Mouse (Mus musculus) midbrain, embryonic 14.5 days (tissue): ENCODE data around the gene Gch1. TPM values are rescaled to one million over a fixed set of nuclear protein-coding genes. Genes with fewer than 3 reads are reported as not detected.

Source experiments
- ATAC-seq: fragments of 200-750 bp; cut with Nextera tagmentation; 2 replicates; pipeline ENCODE4 v1.8.0; 2017; ENCODE audit warnings: moderate number of reproducible peaks, moderate library complexity; ENCODE audit not compliant: low FRiP score, low TSS enrichment
- DNase-seq: peaks from one replicate; pipeline ENCODE4 v3.0.0-alpha.2; 2015
- H3K27ac ChIP-seq: fragments of 300-500 bp; sonication (generic); replicated peaks from 2 replicates; pipeline ENCODE4 v1.5.1; 2014; ENCODE audit warnings: mild to moderate bottlenecking, low read depth, low read length, moderate library complexity
- H3K27me3 ChIP-seq: fragments of 300-500 bp; sonication (generic); 2 replicates; pipeline ENCODE4 v1.6.1; 2014; ENCODE audit warnings: low read length, control low read depth, mixed read lengths; ENCODE audit not compliant: control insufficient read depth, insufficient read depth
- H3K36me3 ChIP-seq: fragments of 300-500 bp; sonication (generic); 2 replicates; pipeline ENCODE4 v1.6.1; 2014; ENCODE audit warnings: low read length, control low read depth; ENCODE audit not compliant: control insufficient read depth, insufficient read depth
- H3K4me1 ChIP-seq: fragments of 300-500 bp; sonication (generic); 2 replicates; pipeline ENCODE4 v1.6.1; 2014; ENCODE audit warnings: mild to moderate bottlenecking, antibody characterized with exemption, low read length, control low read depth; ENCODE audit not compliant: control insufficient read depth, insufficient read depth
- H3K4me2 ChIP-seq: fragments of 300-500 bp; sonication (generic); 2 replicates; pipeline ENCODE4 v1.6.1; 2014; ENCODE audit warnings: mild to moderate bottlenecking, low read length, moderate library complexity
- H3K4me3 ChIP-seq: fragments of 300-500 bp; sonication (generic); replicated peaks from 2 replicates; pipeline ENCODE4 v1.5.1; 2014; ENCODE audit warnings: low read depth, low read length
- H3K9ac ChIP-seq: fragments of 300-500 bp; sonication (generic); replicated peaks from 2 replicates; pipeline ENCODE4 v1.6.1; 2014; ENCODE audit warnings: mild to moderate bottlenecking, low read length, moderate library complexity
- H3K9me3 ChIP-seq: fragments of 300-500 bp; sonication (generic); 2 replicates; pipeline ENCODE4 v1.6.1; 2016; ENCODE audit warnings: low read length, control low read depth, mixed read lengths; ENCODE audit not compliant: control insufficient read depth
- WGBS: fragments of 180-500 bp; shearing (Covaris S2); extraction: QIAGEN DNeasy Blood & Tissue Kit; methylation state at CpG from one replicate; pipeline ENCODE4 v1.1.7; 2014; 5-methylcytosine and 5-hydroxymethylcytosine counted together
- polyA plus RNA-seq: library from polyadenylated mRNA; unstranded; fragments of >200 nt; fragmentation: Nextera tagmentation; extraction: Ambion mirVana; gene quantifications from 2 replicates; pipeline ENCODE4 v1.2.1, GENCODE M21; 2014

Gch1 gene
- polyA plus RNA-seq, 1 experiment from 2014 or later, result 6.8 TPM

- DNase-seq, result no peak
- Histone ChIP-seq H3K9me3 (no peaks in the 10 kb centered on the region), H3K36me3 (no peaks in the 10 kb centered on the region), H3K27ac (no peak overlapping the region), H3K9ac (no peak overlapping the region), H3K4me1 (no peaks in the 10 kb centered on the region), H3K27me3 (no peaks in the 10 kb centered on the region), H3K4me3 (no peak overlapping the region), H3K4me2 (no peak overlapping the region)
- no peak for ATAC-seq
- 91% methylated on average over 5 of the region's 5 CpGs for WGBS
These were observed 10.4 kb downstream of the Gch1 start for GRCm38 (mm10) chr14:47178851-47179250.

GRCm38 (mm10) chr14:47177846-47178414 lies 11.3 kb downstream of the Gch1 start:
- Histone ChIP-seq H3K36me3 (no peaks in the 10 kb centered on the region), H3K27me3 (no peaks in the 10 kb centered on the region), H3K4me3 (no peak overlapping the region), H3K9me3 (no peaks in the 10 kb centered on the region), H3K4me1 (no peaks in the 10 kb centered on the region), H3K27ac (no peak overlapping the region), H3K4me2 (no peak overlapping the region), H3K9ac (no peak overlapping the region)
- no peak for ATAC-seq
- WGBS, result 63% methylated on average over 13 of the region's 13 CpGs
- DNase-seq, result peak; percentile 9

- DNase-seq (no peak), ATAC-seq (no peak)
- H3K4me2 ChIP-seq, result no peak overlapping the region
- 92% methylated on average over 5 of the region's 5 CpGs for WGBS
- no peaks in the 10 kb centered on the region for H3K27me3 ChIP-seq
- H3K9ac ChIP-seq, result no peak overlapping the region
- no peaks in the 10 kb centered on the region for H3K4me1 ChIP-seq
- H3K9me3 ChIP-seq, result no peaks in the 10 kb centered on the region
- no peak overlapping the region for H3K27ac ChIP-seq
- no peaks in the 10 kb centered on the region for H3K36me3 ChIP-seq
- H3K4me3 ChIP-seq, result no peak overlapping the region
These were observed 13.0 kb downstream of the Gch1 start for GRCm38 (mm10) chr14:47176226-47176625.

GRCm38 (mm10) chr14:47175136-47175535 lies 14.1 kb downstream of the Gch1 start:
- ATAC-seq (no peak), DNase-seq (no peak)
- no peaks in the 10 kb centered on the region for H3K36me3 ChIP-seq
- H3K27ac ChIP-seq, result no peak overlapping the region
- H3K4me1 ChIP-seq, result no peaks in the 10 kb centered on the region
- no peaks in the 10 kb centered on the region for H3K9me3 ChIP-seq
- H3K27me3 ChIP-seq, result no peaks in the 10 kb centered on the region
- no peak overlapping the region for H3K4me2 ChIP-seq
- no peak overlapping the region for H3K4me3 ChIP-seq
- H3K9ac ChIP-seq, result no peak overlapping the region
- WGBS, result 82% methylated on average over 5 of the region's 5 CpGs

- no peaks in the 10 kb centered on the region for H3K36me3 ChIP-seq
- WGBS, result 82% methylated on average over 5 of the region's 5 CpGs
These were observed 17.1 kb downstream of the Gch1 start for GRCm38 (mm10) chr14:47172073-47172472.

GRCm38 (mm10) chr14:47170499-47171109 lies 18.6 kb downstream of the Gch1 start:
- Histone ChIP-seq H3K36me3 (no peaks in the 10 kb centered on the region), H3K9ac (no peak overlapping the region), H3K4me3 (no peak overlapping the region), H3K27ac (no peak overlapping the region), H3K27me3 (no peaks in the 10 kb centered on the region), H3K9me3 (no peaks in the 10 kb centered on the region), H3K4me1 (no peaks in the 10 kb centered on the region), H3K4me2 (no peak overlapping the region)
- DNase-seq (no peak), ATAC-seq (no peak)
- WGBS, result 62% methylated on average over 3 of the region's 3 CpGs

More at GRCm38 (mm10) chr14:47172073-47172472, 17.1 kb downstream of the Gch1 start:
- ATAC-seq (no peak), DNase-seq (no peak)
- H3K9me3 ChIP-seq, result no peaks in the 10 kb centered on the region
- H3K4me1 ChIP-seq, result no peaks in the 10 kb centered on the region
- no peak overlapping the region for H3K9ac ChIP-seq
- H3K27ac ChIP-seq, result no peak overlapping the region
- H3K4me3 ChIP-seq, result no peak overlapping the region
- no peaks in the 10 kb centered on the region for H3K27me3 ChIP-seq
- H3K4me2 ChIP-seq, result no peak overlapping the region

GRCm38 (mm10) chr14:47169677-47170410 lies 19.4 kb downstream of the Gch1 start:
- Histone ChIP-seq H3K4me1 (no peaks in the 10 kb centered on the region), H3K36me3 (no peaks in the 10 kb centered on the region), H3K27ac (no peak overlapping the region), H3K27me3 (no peaks in the 10 kb centered on the region), H3K9me3 (no peaks in the 10 kb centered on the region), H3K4me2 (no peak overlapping the region), H3K4me3 (no peak overlapping the region), H3K9ac (no peak overlapping the region)
- DNase-seq (no peak), ATAC-seq (no peak)
- 81% methylated on average over 9 of the region's 9 CpGs for WGBS

- Histone ChIP-seq H3K27ac (no peak overlapping the region), H3K4me3 (no peak overlapping the region), H3K4me1 (no peaks in the 10 kb centered on the region), H3K9ac (no peak overlapping the region), H3K36me3 (no peaks in the 10 kb centered on the region), H3K9me3 (no peaks in the 10 kb centered on the region), H3K27me3 (no peaks in the 10 kb centered on the region), H3K4me2 (no peak overlapping the region)
- no peak for ATAC-seq
- DNase-seq, result no peak
- WGBS, result 90% methylated on average over 5 of the region's 5 CpGs
These were observed 23.5 kb downstream of the Gch1 start for GRCm38 (mm10) chr14:47165741-47166140.

GRCm38 (mm10) chr14:47165117-47165516 lies 24.1 kb downstream of the Gch1 start:
- ATAC-seq, result no peak
- 91% methylated on average over 5 of the region's 5 CpGs for WGBS
- Histone ChIP-seq H3K36me3 (no peaks in the 10 kb centered on the region), H3K9ac (no peak overlapping the region), H3K9me3 (no peaks in the 10 kb centered on the region), H3K4me2 (no peak overlapping the region), H3K4me3 (no peak overlapping the region), H3K4me1 (no peaks in the 10 kb centered on the region), H3K27ac (no peak overlapping the region), H3K27me3 (no peaks in the 10 kb centered on the region)
- no peak for DNase-seq
